Mouse (Mus musculus) liver, embryonic 14.5 days (tissue): Measurements from ENCODE around the gene Actr10.

ENCODE experiments used
- CTCF ChIP-seq: IDR thresholded peaks from 2 replicates; pipeline ENCODE4 v1.5.1; 2016; ENCODE audit warnings: antibody characterized with exemption, low read depth, control low read depth
- EP300 ChIP-seq: IDR thresholded peaks from 2 replicates; pipeline ENCODE4 v1.6.1; 2016; ENCODE audit warnings: antibody characterized with exemption, low read depth

- no peak for TF ChIP-seq CTCF
- no peak for TF ChIP-seq EP300
Observed at GRCm38 (mm10) chr12:70975406-70975805, 37.7 kb downstream of the Actr10 start.
